Mouse (Mus musculus): ENCODE measurements around the gene Prrg2.

- TF ChIP-seq CTCF (IDR thresholded peaks at IDR 0.05; ENCODE audit: control insufficient read depth, insufficient read depth, insufficient replicate concordance, low read depth, low read length) (no peak), POLR2A (IDR thresholded peaks at IDR 0.05; ENCODE audit: control insufficient read depth, low read depth, low read length) (no peak)
Observed at GRCm38 (mm10) chr7:45083300-45083890, 20.9 kb upstream of the Prrg2 start.

Measured in testis, adult 2 months (tissue).